Mouse (Mus musculus) MEL (cell line): ENCODE results near the gene Ncan. TPM values are rescaled to one million over a fixed set of nuclear protein-coding genes. Genes with fewer than 3 reads are reported as not detected.

Experiments
- DNase-seq: peaks from one replicate; pipeline ENCODE4 v3.0.0; 2011; ENCODE audit warnings: low read depth, low spot score
- H3K27ac ChIP-seq: 2 replicates; pipeline ENCODE4 v1.5.1; 2012; ENCODE audit warnings: low read depth, mild to moderate bottlenecking, control low read depth, low read length, moderate library complexity; ENCODE audit not compliant: control insufficient read depth
- H3K27me3 ChIP-seq, 2 experiments: fragments of 150-350 bp in 1 of 2; sonication (generic) in 1 of 2; 2 replicates each; pipeline ENCODE4 v1.6.1; 2012; ENCODE audit warnings: low read length in 2 of 2, mild to moderate bottlenecking in 2 of 2, improper control_type of control experiment in 1 of 2, moderate library complexity in 1 of 2; ENCODE audit not compliant: insufficient read depth in 2 of 2, control insufficient read depth in 1 of 2
- H3K36me3 ChIP-seq, 2 experiments: 2 replicates each; pipeline ENCODE4 v1.6.1; 2012 to 2014; ENCODE audit warnings: low read length in 2 of 2, improper control_type of control experiment in 1 of 2, inconsistent platforms in 1 of 2, mild to moderate bottlenecking in 1 of 2; ENCODE audit not compliant: insufficient read depth in 2 of 2, control insufficient read depth in 1 of 2
- H3K4me1 ChIP-seq, 2 experiments: fragments of 150-350 bp in 1 of 2; sonication (generic) in 1 of 2; 2 replicates each; pipeline ENCODE4 v1.6.1; 2012; ENCODE audit warnings: low read length in 2 of 2, improper control_type of control experiment in 1 of 2, mild to moderate bottlenecking in 1 of 2; ENCODE audit not compliant: insufficient read depth in 2 of 2, control insufficient read depth in 1 of 2
- H3K4me3 ChIP-seq, 2 experiments: fragments of 150-350 bp in 1 of 2; sonication (generic) in 1 of 2; 2 replicates each; pipeline ENCODE4 v1.5.1; 2012; ENCODE audit warnings: low read depth in 2 of 2, low read length in 2 of 2, mild to moderate bottlenecking in 2 of 2, moderate library complexity in 2 of 2, control low read depth in 1 of 2, improper control_type of control experiment in 1 of 2; ENCODE audit not compliant: control insufficient read depth in 1 of 2, insufficient read depth in 1 of 2
- H3K79me2 ChIP-seq: 2 replicates; pipeline ENCODE4 v1.6.1; 2012; ENCODE audit warnings: mild to moderate bottlenecking, low read length, moderate library complexity; ENCODE audit not compliant: control insufficient read depth, poor library complexity, insufficient read depth
- H3K9ac ChIP-seq: 2 replicates; pipeline ENCODE4 v1.6.1; 2012; ENCODE audit warnings: low read depth, mild to moderate bottlenecking, control low read depth, low read length, moderate library complexity; ENCODE audit not compliant: control insufficient read depth, poor library complexity, severe bottlenecking
- H3K9me3 ChIP-seq: fragments of 150-350 bp; sonication (generic); replicated peaks from 2 replicates; pipeline ENCODE4 v1.6.1; 2012; ENCODE audit warnings: mild to moderate bottlenecking, low read length, improper control_type of control experiment, moderate library complexity; ENCODE audit not compliant: insufficient read depth
- BHLHE40 ChIP-seq: IDR thresholded peaks from 2 replicates; pipeline ENCODE4 v1.6.1; 2012; ENCODE audit warnings: low read depth, mild to moderate bottlenecking, inconsistent platforms, low read length, improper control_type of control experiment, borderline replicate concordance
- CHD1 ChIP-seq: IDR thresholded peaks from 2 replicates; pipeline ENCODE4 v1.6.1; 2012; ENCODE audit warnings: low read depth, mild to moderate bottlenecking, inconsistent platforms, low read length, improper control_type of control experiment
- CTCF ChIP-seq, 3 experiments: IDR thresholded peaks in 2 of 3; conservative IDR thresholded peaks in 1 of 3; 2 replicates each; pipeline ENCODE4 v1.5.1; 2011 to 2012; ENCODE audit warnings: low read length in 3 of 3, low read depth in 2 of 3, mild to moderate bottlenecking in 2 of 3, improper control_type of control experiment in 1 of 3, inconsistent platforms in 1 of 3, mixed read lengths in 1 of 3, moderate library complexity in 1 of 3; ENCODE audit not compliant: control insufficient read depth in 1 of 3, insufficient read depth in 1 of 3, poor library complexity in 1 of 3, severe bottlenecking in 1 of 3
- E2F4 ChIP-seq: IDR thresholded peaks from 2 replicates; pipeline ENCODE4 v1.6.1; 2011; ENCODE audit warnings: low read depth, low read length, improper control_type of control experiment, borderline replicate concordance
- ELF1 ChIP-seq: IDR thresholded peaks from 2 replicates; pipeline ENCODE4 v1.6.1; 2014; ENCODE audit warnings: low read depth, mild to moderate bottlenecking, inconsistent platforms, low read length, improper control_type of control experiment, moderate library complexity
- ETS1 ChIP-seq: IDR thresholded peaks from 2 replicates; pipeline ENCODE4 v1.6.1; 2012; ENCODE audit warnings: low read depth, mild to moderate bottlenecking, inconsistent platforms, low read length, improper control_type of control experiment, moderate library complexity
- GATA1 ChIP-seq: IDR thresholded peaks from 2 replicates; pipeline ENCODE4 v1.6.1; 2011; ENCODE audit warnings: low read depth, low read length, improper control_type of control experiment
- HCFC1 ChIP-seq: IDR thresholded peaks from 2 replicates; pipeline ENCODE4 v1.6.1; 2012; ENCODE audit warnings: low read depth, mild to moderate bottlenecking, inconsistent platforms, low read length, improper control_type of control experiment, moderate library complexity
- KAT2A ChIP-seq: conservative IDR thresholded peaks from 2 replicates; pipeline ENCODE4 v1.6.1; 2012; ENCODE audit warnings: low read depth, low read length, improper control_type of control experiment, inconsistent platforms
- MAX ChIP-seq: IDR thresholded peaks from 2 replicates; pipeline ENCODE4 v1.6.1; 2011; ENCODE audit warnings: low read length, improper control_type of control experiment
- MEF2A ChIP-seq: IDR thresholded peaks from 2 replicates; pipeline ENCODE4 v1.6.1; 2014; ENCODE audit warnings: low read depth, mild to moderate bottlenecking, inconsistent platforms, low read length, improper control_type of control experiment; ENCODE audit not compliant: poor library complexity, insufficient replicate concordance, severe bottlenecking; ENCODE audit errors: extremely low read depth
- MYB ChIP-seq: IDR thresholded peaks from 2 replicates; pipeline ENCODE4 v1.6.1; 2011; ENCODE audit warnings: mild to moderate bottlenecking, low read depth, low read length, improper control_type of control experiment
- NRF1 ChIP-seq: IDR thresholded peaks from 2 replicates; pipeline ENCODE4 v1.6.1; 2014; ENCODE audit warnings: low read depth, mild to moderate bottlenecking, inconsistent platforms, low read length, improper control_type of control experiment, moderate library complexity; ENCODE audit not compliant: poor library complexity, insufficient read depth, severe bottlenecking
- POLR2A ChIP-seq, 2 experiments: IDR thresholded peaks; 2 replicates each; pipeline ENCODE4 v1.6.1; 2011 to 2012; ENCODE audit warnings: low read length in 2 of 2, mild to moderate bottlenecking in 2 of 2, control low read depth in 1 of 2, improper control_type of control experiment in 1 of 2, low read depth in 1 of 2, moderate library complexity in 1 of 2; ENCODE audit not compliant: control insufficient read depth in 1 of 2, insufficient read depth in 1 of 2, poor library complexity in 1 of 2
- POLR2AphosphoS2 ChIP-seq: IDR thresholded peaks from 2 replicates; pipeline ENCODE4 v1.6.1; 2011; ENCODE audit warnings: low read length, improper control_type of control experiment
- RAD21 ChIP-seq: IDR thresholded peaks from 2 replicates; pipeline ENCODE4 v1.6.1; 2011; ENCODE audit warnings: mild to moderate bottlenecking, low read depth, low read length, improper control_type of control experiment
- SMC3 ChIP-seq: IDR thresholded peaks from 2 replicates; pipeline ENCODE4 v1.6.1; 2011; ENCODE audit warnings: low read depth, low read length, improper control_type of control experiment
- TBP ChIP-seq: IDR thresholded peaks from 2 replicates; pipeline ENCODE4 v1.8.0; 2011; ENCODE audit warnings: low read depth, low read length, improper control_type of control experiment
- TCF12 ChIP-seq: IDR thresholded peaks from 2 replicates; pipeline ENCODE4 v1.6.1; 2014; ENCODE audit warnings: low read depth, mild to moderate bottlenecking, inconsistent platforms, low read length, improper control_type of control experiment, moderate library complexity
- USF2 ChIP-seq, 2 experiments: IDR thresholded peaks; 2 replicates each; pipeline ENCODE4 v1.6.1; 2011 to 2012; ENCODE audit warnings: improper control_type of control experiment in 2 of 2, low read length in 2 of 2, borderline replicate concordance in 1 of 2, inconsistent platforms in 1 of 2, low read depth in 1 of 2, mild to moderate bottlenecking in 1 of 2; ENCODE audit not compliant: insufficient read depth in 1 of 2
- ZC3H11A ChIP-seq: IDR thresholded peaks from 2 replicates; pipeline ENCODE4 v1.6.1; 2012; ENCODE audit warnings: low read depth, mild to moderate bottlenecking, inconsistent platforms, low read length, improper control_type of control experiment
- ZMIZ1 ChIP-seq: IDR thresholded peaks from 2 replicates; pipeline ENCODE4 v1.6.1; 2012; ENCODE audit warnings: low read depth, mild to moderate bottlenecking, inconsistent platforms, low read length, improper control_type of control experiment, moderate library complexity
- polyA plus RNA-seq, 2 experiments: library from polyadenylated mRNA; stranded (reverse) in 1 of 2; unstranded in 1 of 2; fragments of >175 nt in 1 of 2; fragments of >200 nt in 1 of 2; gene quantifications; 2 replicates each; pipeline versions ENCODE4 v1.2.1 to v1.2.4; 2012; ENCODE audit warnings: low replicate concordance in 2 of 2, low read depth in 1 of 2; ENCODE audit not compliant: insufficient read length in 2 of 2, insufficient read depth in 1 of 2, missing spikeins in 1 of 2
- total RNA-seq: library from RNA; depleted of rRNA; stranded (reverse); fragments of 300-350 nt; gene quantifications from 2 replicates; pipeline ENCODE4 v1.2.3, GENCODE M21; 2012

Ncan gene
- total and polyA plus RNA-seq, 3 experiments, result not detected

GRCm38 (mm10) chr8:70089296-70089960, 31.2 kb downstream of the Ncan start:
- Histone ChIP-seq H3K4me3 (no peak overlapping the region), H3K9me3 (no peaks in the 10 kb centered on the region), H3K9ac (no peak overlapping the region), H3K27me3 (no peaks in the 10 kb centered on the region), H3K27ac (no peak overlapping the region), H3K36me3 (no peaks in the 10 kb centered on the region), H3K79me2 (no peaks in the 10 kb centered on the region), H3K4me1 (no peaks in the 10 kb centered on the region)
- no peak for DNase-seq
- TF ChIP-seq E2F4, result no peak
- TF ChIP-seq ZMIZ1, result no peak
- TF ChIP-seq GATA1, result no peak
- no peak for TF ChIP-seq BHLHE40
- TF ChIP-seq MEF2A, result no peak
- no peak for TF ChIP-seq NRF1
- TF ChIP-seq ZC3H11A, result no peak

DNA sequence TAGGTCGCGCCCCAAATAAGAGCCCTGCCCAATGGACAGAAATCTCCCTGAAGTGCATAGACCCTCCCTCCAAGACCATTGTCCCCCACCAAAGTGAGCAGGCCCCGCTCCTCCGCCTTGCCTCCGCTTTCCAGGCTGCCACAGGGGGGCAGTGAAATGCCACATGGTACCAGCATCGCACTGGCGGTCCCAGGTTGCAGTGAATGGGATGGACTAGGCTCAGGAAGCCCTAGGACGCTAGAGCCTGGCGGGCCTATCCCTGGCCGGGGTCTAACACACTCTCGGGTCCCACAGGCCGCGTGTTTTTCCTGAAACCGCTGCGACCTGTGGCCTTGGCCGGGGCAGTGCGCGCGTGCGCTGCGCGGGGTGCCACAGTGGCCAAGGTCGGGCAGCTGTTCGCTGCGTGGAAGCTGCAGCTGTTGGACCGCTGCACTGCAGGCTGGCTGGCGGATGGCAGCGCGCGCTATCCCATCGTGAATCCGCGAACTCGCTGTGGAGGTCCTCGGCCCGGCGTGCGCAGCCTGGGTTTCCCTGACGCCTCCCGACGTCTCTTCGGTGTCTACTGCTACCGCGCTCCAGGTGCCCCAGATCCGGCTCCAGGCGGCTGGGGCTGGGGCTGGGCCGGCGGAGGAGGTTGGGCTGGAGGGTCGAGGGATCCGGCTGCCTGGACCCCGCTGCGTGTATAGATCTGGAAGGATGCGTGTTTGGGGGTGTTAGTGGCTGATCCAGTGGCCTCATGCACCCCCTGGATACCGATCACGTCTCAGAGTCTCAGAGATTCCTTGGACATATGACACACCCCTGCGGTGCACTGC, 32.6 kb downstream of the Ncan start:
- Histone ChIP-seq H3K9me3 (no peaks in the 10 kb centered on the region), H3K4me3 (no peak overlapping the region), H3K79me2 (no peaks in the 10 kb centered on the region), H3K9ac (no peak overlapping the region), H3K27ac (no peak overlapping the region), H3K27me3 (no peaks in the 10 kb centered on the region), H3K4me1 (no peaks in the 10 kb centered on the region), H3K36me3 (no peaks in the 10 kb centered on the region)
- no peak for DNase-seq
- peak; percentile 27 for TF ChIP-seq SMC3
- peak in 2 of 3 experiments; percentile 22 to 37; a peak in 3 of 6 replicates for TF ChIP-seq CTCF (IDR thresholded peaks at IDR 0.05 in 2 of 3, conservative IDR thresholded peaks at IDR 0.05 in 1 of 3; ENCODE audit: control insufficient read depth in 1 of 3, insufficient read depth in 1 of 3, low read depth in 2 of 3, low read length in 3 of 3, poor library complexity in 1 of 3, severe bottlenecking in 1 of 3)
- no peak for TF ChIP-seq CHD1
- peak; percentile 16 for TF ChIP-seq RAD21

DNA sequence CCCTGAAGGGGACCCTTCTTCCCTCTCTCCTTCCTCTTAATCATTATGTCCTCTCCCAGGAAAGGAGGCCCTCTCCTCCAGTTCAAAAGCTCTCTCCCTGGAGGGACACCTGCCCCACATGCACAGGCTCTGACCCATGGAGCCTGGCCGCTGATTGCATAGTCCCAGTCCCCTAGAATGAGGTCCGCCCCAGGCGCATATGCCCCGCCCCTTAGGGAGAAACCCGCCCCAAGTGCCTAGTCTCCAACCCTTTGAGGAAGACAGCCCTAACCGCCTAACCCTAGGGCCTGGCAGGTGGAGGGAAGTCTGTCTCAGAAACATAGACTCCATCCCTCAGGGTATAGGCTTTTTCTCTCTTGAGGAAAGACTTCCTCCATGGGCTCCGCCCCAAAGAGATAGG, 33.4 kb downstream of the Ncan start:
- H3K79me2 ChIP-seq, result no peaks in the 10 kb centered on the region
- TF ChIP-seq ETS1, result no peak
- TF ChIP-seq KAT2A, result no peak
- TF ChIP-seq ELF1, result no peak
- no peak for TF ChIP-seq NRF1
- TF ChIP-seq MAX, result no peak
- no peak for TF ChIP-seq TBP
- TF ChIP-seq BHLHE40, result no peak
- no peak for TF ChIP-seq POLR2A (IDR thresholded peaks at IDR 0.05; ENCODE audit: control insufficient read depth in 1 of 2, insufficient read depth in 1 of 2, low read depth in 1 of 2, low read length in 2 of 2, poor library complexity in 1 of 2)
- no peak for TF ChIP-seq CTCF (IDR thresholded peaks at IDR 0.05 in 2 of 3, conservative IDR thresholded peaks at IDR 0.05 in 1 of 3; ENCODE audit: control insufficient read depth in 1 of 3, insufficient read depth in 1 of 3, low read depth in 2 of 3, low read length in 3 of 3, poor library complexity in 1 of 3, severe bottlenecking in 1 of 3)
- TF ChIP-seq MYB, result no peak
- no peak for TF ChIP-seq SMC3
- TF ChIP-seq HCFC1, result no peak
- no peak for TF ChIP-seq TCF12
- no peak for TF ChIP-seq ZC3H11A
- TF ChIP-seq POLR2AphosphoS2, result no peak
- TF ChIP-seq USF2 (IDR thresholded peaks at IDR 0.05; ENCODE audit: borderline replicate concordance in 1 of 2, insufficient read depth in 1 of 2, low read depth in 1 of 2, low read length in 2 of 2), result no peak
- no peak for TF ChIP-seq CHD1
- TF ChIP-seq RAD21, result no peak

More for the DNA sequence above, 33.4 kb downstream of the Ncan start:
- Histone ChIP-seq H3K27me3 (no peaks in the 10 kb centered on the region), H3K4me3 (no peak overlapping the region), H3K27ac (no peak overlapping the region), H3K9me3 (no peaks in the 10 kb centered on the region), H3K36me3 (no peaks in the 10 kb centered on the region), H3K9ac (no peak overlapping the region), H3K4me1 (no peaks in the 10 kb centered on the region)
- DNase-seq, result no peak
